Mouse (Mus musculus) CD4-positive, CD25-positive, alpha-beta regulatory T cell, adult 2 months (primary cell): ENCODE measurements around the gene Nrd1.

Experiments
- DNase-seq: peaks from one replicate; pipeline ENCODE4 v3.0.0-alpha.2; 2012; ENCODE audit warnings: low read depth, low spot score

The Nrd1 gene

DNA sequence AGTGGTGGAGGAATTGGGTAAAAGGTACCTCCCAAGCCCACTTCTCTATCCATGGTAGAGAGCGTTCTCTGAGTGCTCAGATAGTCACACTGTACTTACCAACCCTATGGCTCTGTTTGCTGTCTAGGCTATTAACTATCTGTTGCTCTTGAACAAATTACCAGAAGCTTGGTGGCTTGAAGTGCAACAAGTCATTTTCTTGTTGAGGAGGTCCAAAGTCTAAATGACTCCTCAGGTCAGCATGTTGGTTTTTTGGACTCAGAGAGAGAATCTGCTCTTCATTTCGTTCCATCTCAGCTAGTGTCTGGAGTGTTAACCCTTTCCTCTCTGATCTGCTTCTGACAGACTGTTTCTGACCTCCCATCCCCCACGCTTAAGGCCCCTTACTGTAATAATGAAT, 24.6 kb downstream of the Nrd1 start:
- no peak for DNase-seq

DNA sequence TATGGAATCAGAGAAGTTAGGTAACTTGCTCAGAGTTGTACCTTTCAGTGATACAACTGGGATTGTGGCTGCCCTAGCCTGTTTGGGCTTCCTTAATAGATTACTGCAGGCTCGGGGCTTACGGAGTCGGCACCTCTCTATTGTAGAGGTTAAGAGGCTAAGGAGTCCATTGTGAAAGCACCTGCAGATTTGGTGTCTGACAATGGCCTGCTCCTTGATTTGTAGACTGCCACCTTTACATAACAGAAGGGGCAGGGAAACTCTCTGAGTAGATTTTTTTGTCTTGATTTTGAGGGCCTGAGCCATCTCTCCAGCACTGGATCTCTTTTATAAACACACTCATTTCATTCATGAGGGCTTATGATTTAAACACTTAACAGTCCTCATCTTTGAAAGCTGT, 26.1 kb downstream of the Nrd1 start:
- DNase-seq, result no peak

DNA sequence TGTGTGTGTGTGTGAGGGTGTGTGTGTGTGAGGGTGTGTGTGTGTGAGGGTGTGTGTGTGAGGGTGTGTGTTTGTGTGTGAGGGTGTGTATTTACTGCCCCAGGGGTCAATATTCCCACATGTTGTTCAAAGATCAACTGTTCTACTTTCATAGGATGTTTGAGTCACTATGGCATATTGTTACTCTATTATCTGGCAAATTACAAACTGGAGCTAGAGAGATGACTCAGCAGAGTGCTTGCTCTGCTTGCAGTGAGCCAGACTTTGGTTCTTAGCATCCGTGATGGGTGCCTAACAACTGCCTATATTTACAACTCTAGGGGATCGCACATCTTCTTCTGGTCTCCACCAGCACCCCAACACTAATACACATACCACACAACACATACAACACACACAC, 29.4 kb downstream of the Nrd1 start:
- DNase-seq, result no peak

GRCm38 (mm10) chr4:109030266-109030665, 29.8 kb downstream of the Nrd1 start:
- no peak for DNase-seq

GRCm38 (mm10) chr4:109036327-109036726, 35.9 kb downstream of the Nrd1 start:
- peak; percentile 75 for DNase-seq

GRCm38 (mm10) chr4:109042739-109043138, 42.3 kb downstream of the Nrd1 start:
- no peak for DNase-seq

GRCm38 (mm10) chr4:109043294-109043693, 42.8 kb downstream of the Nrd1 start:
- DNase-seq, result no peak

DNA sequence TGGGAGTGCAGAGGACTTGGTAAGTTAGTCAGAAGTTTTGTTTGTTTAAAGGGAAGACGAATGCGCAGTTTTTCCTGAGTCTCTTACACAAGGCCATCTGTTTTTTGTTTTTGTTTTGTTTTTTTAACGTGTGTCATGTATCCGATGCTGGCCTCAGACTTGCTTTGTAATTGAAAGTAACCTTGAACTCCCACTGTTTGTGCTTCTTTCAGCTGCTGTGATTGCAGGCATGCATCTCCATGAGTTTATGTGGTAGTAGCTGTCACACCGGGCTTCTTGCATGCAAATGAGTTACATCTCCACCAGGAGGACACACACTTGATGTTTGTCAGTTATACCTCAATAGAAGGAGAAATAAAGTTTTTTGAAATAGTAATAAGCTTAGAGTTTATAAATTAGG, 43.3 kb downstream of the Nrd1 start:
- no peak for DNase-seq

DNA sequence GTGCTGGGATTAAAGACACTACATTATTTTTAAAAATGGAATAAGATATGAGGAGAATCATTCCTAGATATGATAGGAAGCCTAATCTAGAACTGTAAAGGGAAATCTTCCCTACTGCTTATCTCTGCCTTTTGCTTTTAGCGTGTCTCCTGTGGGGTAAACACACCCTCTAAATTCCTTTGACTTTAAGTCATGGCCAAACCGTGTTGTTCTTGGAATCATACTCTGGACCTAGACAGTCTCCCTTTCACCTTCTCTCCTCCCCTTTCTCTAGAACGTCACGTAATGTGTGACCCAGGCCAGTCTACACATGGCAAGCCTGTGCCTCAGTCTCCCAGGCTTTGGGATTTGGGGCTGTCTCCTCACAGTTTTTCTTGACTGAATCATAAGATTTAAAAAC, 47.8 kb downstream of the Nrd1 start:
- no peak for DNase-seq

DNA sequence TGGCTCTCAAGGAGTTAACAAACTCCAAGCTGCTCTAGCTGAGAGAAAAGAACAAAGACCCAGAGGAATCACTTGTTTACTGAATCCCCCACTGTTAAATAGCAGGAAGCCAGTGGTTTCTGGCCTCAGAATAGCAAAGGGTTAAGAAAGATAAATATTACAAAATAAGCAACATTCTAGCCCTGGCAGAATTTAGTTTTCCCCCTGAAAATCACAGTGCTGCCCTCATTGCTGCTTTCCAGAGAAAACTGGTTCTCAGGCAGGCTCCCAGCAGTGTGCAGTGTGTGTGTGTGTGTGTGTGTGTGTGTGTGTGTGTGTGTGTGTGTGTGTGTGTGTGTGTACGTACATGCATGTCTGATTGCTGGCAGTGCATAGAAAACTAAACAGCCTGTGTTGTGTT, 51.8 kb downstream of the Nrd1 start:
- no peak for DNase-seq

DNA sequence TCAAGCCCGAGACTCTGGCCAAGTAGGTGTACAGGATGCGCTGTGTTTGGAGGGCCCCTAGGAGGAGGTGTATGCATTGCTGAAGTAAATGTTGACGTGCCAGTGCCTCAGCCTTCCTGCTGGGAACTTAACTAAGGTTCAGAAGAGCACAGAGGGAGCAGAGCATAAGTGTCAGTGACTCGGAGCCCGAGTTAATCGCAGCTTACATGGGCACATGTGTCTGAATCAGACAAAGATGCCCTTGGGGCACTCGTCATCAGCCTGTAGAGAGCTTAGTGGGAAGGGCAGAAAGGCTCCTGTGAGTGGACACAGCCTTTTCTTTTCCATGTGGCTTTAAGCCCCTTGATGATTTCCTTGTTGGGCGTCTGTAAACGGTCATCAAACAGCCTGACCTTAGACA, 53.5 kb downstream of the Nrd1 start:
- no peak for DNase-seq

- DNase-seq, result no peak
Observed at GRCm38 (mm10) chr4:109056351-109056750, 55.9 kb downstream of the Nrd1 start.

GRCm38 (mm10) chr4:109057640-109058039, 57.2 kb downstream of the Nrd1 start:
- DNase-seq, result no peak

DNA sequence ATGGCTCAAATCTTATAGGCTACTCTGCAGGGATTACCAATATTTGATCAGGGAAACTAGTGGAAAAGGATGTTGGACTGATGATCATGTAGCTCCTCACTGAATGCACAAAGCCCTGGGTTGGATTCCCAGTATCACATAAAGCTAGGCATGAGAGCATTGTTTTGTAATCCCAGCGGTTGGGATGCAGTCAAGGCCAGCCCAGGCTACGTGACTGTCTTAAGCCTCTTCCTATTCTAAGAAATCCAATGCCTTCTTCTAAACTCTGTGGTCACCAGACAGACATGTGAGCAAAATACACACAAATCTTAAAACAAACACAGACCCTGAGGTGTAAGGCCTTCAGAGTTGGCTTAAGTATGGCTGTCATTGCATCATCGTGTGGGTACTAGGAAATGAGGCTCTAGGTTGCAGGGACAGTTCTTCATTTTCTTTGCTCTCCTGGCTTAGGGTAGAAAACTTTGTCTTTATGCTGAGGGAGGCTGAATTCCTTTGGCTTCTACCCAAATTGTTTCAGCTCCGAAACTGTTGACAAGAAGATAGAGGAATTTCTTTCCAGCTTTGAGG, 58.9 kb downstream of the Nrd1 start:
- no peak for DNase-seq

DNA sequence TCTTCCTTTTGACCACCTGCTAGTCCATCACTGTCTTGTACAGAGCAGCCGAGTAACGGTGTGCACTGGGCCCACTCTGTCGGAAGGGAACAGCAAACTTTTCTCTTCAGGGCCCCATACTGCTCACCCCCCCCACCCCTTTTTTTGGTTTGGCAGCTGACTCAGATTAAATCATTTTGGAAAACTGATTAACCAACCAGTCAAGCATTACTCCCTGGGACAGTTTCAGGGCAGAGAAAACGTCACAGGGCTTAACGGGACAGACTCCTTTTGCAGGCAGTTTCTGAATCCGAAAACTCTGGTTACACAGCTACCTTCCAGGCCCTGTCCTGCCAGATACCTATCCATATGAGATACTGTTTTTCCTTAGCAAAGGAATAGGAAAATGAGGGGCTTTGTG, 64.5 kb downstream of the Nrd1 start:
- no peak for DNase-seq

DNA sequence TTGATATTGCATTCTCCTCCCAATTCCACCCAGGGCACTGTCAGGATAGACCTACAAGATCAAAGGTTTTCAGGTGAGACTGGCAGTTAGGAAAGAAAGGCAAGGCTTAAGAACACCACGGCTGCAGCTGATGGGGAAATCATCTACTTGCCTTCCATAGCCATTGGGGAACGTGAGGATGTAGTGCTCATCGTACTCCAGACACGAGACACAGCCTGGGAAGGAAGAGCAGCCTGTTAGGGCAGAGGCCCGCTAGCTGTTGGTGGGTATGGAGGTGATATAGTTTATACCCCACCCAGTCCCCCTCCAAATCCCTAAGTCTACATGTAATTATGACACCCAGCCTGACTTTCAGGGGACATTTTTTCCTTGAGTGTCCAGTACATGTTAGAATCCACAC, 65.3 kb downstream of the Nrd1 start:
- DNase-seq, result no peak

GRCm38 (mm10) chr4:109072891-109073290, 72.4 kb downstream of the Nrd1 start:
- DNase-seq, result no peak

DNA sequence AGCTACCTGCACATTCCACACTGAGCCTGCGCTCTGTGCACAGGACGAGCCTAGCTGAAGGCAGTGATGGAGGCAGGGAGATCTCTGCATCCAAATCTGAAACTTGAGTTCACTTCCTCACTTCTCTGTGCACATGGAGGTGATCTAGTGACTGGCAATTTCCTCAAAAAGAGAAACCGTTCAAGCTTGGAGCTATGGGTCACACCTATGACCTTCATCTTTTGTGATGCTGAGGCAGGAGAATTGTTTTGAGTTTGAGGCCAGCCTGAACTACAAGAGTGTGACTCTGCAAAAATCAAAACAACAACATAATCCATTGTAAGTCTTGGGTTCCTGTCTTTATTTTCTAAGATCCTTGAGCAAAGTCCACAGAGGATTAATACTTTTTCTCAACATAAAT, 72.8 kb downstream of the Nrd1 start:
- no peak for DNase-seq

DNA sequence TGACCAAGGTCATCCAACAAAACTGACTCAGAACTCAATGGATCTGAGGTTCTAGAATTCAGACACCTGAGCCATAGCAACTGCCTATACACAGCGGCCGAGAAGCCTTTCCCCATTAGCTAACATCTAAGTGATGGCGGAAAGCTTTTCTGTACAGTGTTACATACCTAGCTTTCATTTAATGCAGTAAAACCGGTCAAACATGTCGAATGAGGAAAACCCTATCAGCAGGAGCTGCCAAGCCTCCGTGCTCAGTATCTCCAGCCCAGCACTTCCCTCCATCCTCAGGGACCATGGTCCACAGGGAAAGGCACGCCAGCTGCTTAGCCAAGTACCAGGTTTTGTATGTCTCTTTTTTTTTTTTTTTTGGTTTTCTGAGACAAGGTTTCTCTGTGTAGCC, 78.5 kb downstream of the Nrd1 start:
- no peak for DNase-seq

- peak; percentile 44 for DNase-seq
Observed at GRCm38 (mm10) chr4:109079676-109080075, 79.2 kb downstream of the Nrd1 start.

- no peak for DNase-seq
Observed at GRCm38 (mm10) chr4:109080118-109080517, 79.7 kb downstream of the Nrd1 start.

- DNase-seq, result no peak
Observed at GRCm38 (mm10) chr4:109089171-109089570, 88.7 kb downstream of the Nrd1 start.

- no peak for DNase-seq
Observed at GRCm38 (mm10) chr4:109089999-109090398, 89.5 kb downstream of the Nrd1 start.

- no peak for DNase-seq
Observed at GRCm38 (mm10) chr4:109091241-109091777, 90.9 kb downstream of the Nrd1 start.
